Mouse (Mus musculus): ENCODE data around the gene Rhd.

Rhd gene

GRCm38 (mm10) chr4:134937240-134938176 lies 73.2 kb downstream of the Rhd start:
- no peak for DNase-seq

- DNase-seq = no peak
Observed at GRCm38 (mm10) chr4:134939900-134940299, 75.6 kb downstream of the Rhd start.

GRCm38 (mm10) chr4:134943758-134944538 lies 79.6 kb downstream of the Rhd start:
- no peak for DNase-seq

All from cerebellum, postnatal 25 days (tissue).